Mouse (Mus musculus): ENCODE data around the gene Itm2b.

DNA sequence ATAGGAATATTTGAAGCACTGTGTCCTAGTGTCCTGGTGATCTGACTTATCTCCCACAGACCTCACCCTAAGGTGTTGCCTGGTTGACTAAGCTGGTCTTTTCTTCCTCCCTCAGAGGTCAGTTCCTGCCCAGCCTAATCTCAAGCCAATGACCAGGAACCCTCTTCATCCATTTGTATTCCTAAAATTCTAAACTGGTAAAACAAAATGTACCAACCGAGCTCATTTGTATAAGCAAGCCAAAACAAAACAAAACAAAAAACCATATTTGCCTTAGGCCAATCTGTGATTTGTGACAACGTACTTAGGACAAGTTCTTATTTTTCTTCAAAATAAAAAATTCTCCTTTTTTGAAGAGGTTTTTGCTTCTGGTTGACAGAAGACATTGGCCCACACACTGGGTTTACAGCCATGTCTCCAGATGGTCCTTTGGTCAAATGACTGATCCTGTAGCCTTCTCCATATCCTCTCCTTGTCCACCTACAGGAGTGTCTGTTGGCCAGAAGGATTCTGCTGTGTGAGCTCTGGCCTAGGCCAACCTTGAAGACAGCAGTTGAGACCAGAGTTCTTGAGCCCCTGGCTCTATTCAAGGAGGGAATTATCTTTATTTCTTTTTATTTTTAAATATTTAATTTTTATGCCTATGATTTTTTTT is 758 bp upstream of the Itm2b start:
- no peak for TF ChIP-seq CTCF (IDR thresholded peaks at IDR 0.05; ENCODE audit: low read depth, low read length)
- no peak for TF ChIP-seq POLR2A (IDR thresholded peaks at IDR 0.05; ENCODE audit: extremely low read depth, insufficient read depth, low read length)
